Mouse (Mus musculus): ENCODE measurements at regions not wholly inside any gene's neighbourhood (a gene's known extent, or its start where the extent isn't known, plus 50 kb on each side); places are given as distances from the start of the nearest gene placed in this dataset.

DNA sequence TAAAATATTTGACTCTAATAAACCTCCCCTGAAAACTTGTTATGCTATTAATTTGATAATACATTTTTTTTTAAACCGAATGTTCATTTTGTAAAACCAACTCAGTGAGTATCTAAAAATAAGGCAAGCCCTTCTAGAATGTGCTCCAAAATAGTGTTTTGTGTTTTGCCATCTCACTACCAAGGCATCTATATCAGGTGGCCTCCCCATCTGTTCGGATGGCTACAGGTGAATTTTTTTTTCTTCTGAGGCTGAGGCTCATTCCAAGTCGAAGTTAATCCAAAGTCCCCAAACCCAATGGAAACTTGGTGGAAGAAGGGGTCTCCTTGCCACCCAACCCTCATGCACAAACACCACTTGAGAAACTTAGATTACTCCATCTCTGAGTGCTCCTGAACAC is 396.3 kb upstream of the 3110018I06Rik start (continued):
- no peak for TF ChIP-seq ELF1 (IDR thresholded peaks at IDR 0.05; ENCODE audit: low read depth, low read length)
- TF ChIP-seq CHD1 (IDR thresholded peaks at IDR 0.05; ENCODE audit: low read depth, low read length), result no peak
- TF ChIP-seq ZC3H11A (IDR thresholded peaks at IDR 0.05; ENCODE audit: low read depth, low read length), result no peak

GRCm38 (mm10) chr12:107093326-107093725 is 395.1 kb upstream of the 3110018I06Rik start:
- Histone ChIP-seq H3K4me3 (ENCODE audit: control insufficient read depth in 1 of 2, insufficient read depth in 1 of 2, low read depth in 2 of 2, low read length in 2 of 2) (no peak overlapping the region), H3K27me3 (ENCODE audit: control insufficient read depth in 1 of 2, insufficient read depth in 2 of 2, low read length in 2 of 2) (no peaks in the 10 kb centered on the region), H3K9me3 (replicated peaks; ENCODE audit: insufficient read depth, low read length) (no peaks in the 10 kb centered on the region), H3K36me3 (ENCODE audit: control insufficient read depth in 1 of 2, insufficient read depth in 2 of 2, low read length in 2 of 2) (no peaks in the 10 kb centered on the region), H3K4me1 (ENCODE audit: control insufficient read depth in 1 of 2, insufficient read depth in 2 of 2, low read length in 2 of 2) (no peaks in the 10 kb centered on the region), H3K27ac (ENCODE audit: control insufficient read depth, low read depth, low read length) (no peak overlapping the region), H3K79me2 (ENCODE audit: control insufficient read depth, insufficient read depth, low read length, poor library complexity) (no peaks in the 10 kb centered on the region), H3K9ac (ENCODE audit: control insufficient read depth, low read depth, low read length, poor library complexity, severe bottlenecking) (no peak overlapping the region)
- DNase-seq (ENCODE audit: low read depth, low spot score), result no peak
- TF ChIP-seq SIN3A (IDR thresholded peaks at IDR 0.05; ENCODE audit: low read length) (no peak), MEF2A (IDR thresholded peaks at IDR 0.05; ENCODE audit: extremely low read depth, insufficient replicate concordance, low read depth, low read length, poor library complexity, severe bottlenecking) (no peak), UBTF (IDR thresholded peaks at IDR 0.05; ENCODE audit: borderline replicate concordance, insufficient read depth, low read depth, low read length) (no peak), NRF1 (IDR thresholded peaks at IDR 0.05; ENCODE audit: insufficient read depth, low read depth, low read length, poor library complexity, severe bottlenecking) (no peak), USF2 (IDR thresholded peaks at IDR 0.05; ENCODE audit: borderline replicate concordance in 1 of 2, insufficient read depth in 1 of 2, low read depth in 1 of 2, low read length in 2 of 2) (no peak), ELF1 (IDR thresholded peaks at IDR 0.05; ENCODE audit: low read depth, low read length) (no peak), GATA1 (IDR thresholded peaks at IDR 0.05; ENCODE audit: low read depth, low read length) (no peak), MXI1 (IDR thresholded peaks at IDR 0.05; ENCODE audit: low read depth, low read length) (no peak), POLR2A (IDR thresholded peaks at IDR 0.05; ENCODE audit: control insufficient read depth in 1 of 2, insufficient read depth in 1 of 2, low read depth in 1 of 2, low read length in 2 of 2, poor library complexity in 1 of 2) (no peak), CHD2 (IDR thresholded peaks at IDR 0.05; ENCODE audit: low read length) (no peak), ETS1 (IDR thresholded peaks at IDR 0.05; ENCODE audit: low read depth, low read length) (no peak), GABPA (IDR thresholded peaks at IDR 0.05; ENCODE audit: low read depth, low read length) (no peak), RAD21 (IDR thresholded peaks at IDR 0.05; ENCODE audit: low read depth, low read length) (no peak), MYB (IDR thresholded peaks at IDR 0.05; ENCODE audit: low read depth, low read length) (no peak), ZKSCAN1 (IDR thresholded peaks at IDR 0.05; ENCODE audit: low read depth, low read length) (no peak), MAZ (IDR thresholded peaks at IDR 0.05; ENCODE audit: low read depth, low read length) (no peak), ZC3H11A (IDR thresholded peaks at IDR 0.05; ENCODE audit: low read depth, low read length) (no peak), TBP (IDR thresholded peaks at IDR 0.05; ENCODE audit: low read depth, low read length) (no peak), USF1 (IDR thresholded peaks at IDR 0.05; ENCODE audit: low read depth, low read length) (no peak), JUND (IDR thresholded peaks at IDR 0.05; ENCODE audit: low read depth, low read length) (no peak)
